Mouse (Mus musculus) myocyte (in vitro differentiated cells): ENCODE results near the gene Prss57. TPM values are rescaled to one million over a fixed set of nuclear protein-coding genes. Genes with fewer than 3 reads are reported as not detected.

Source experiments
- H3K27me3 ChIP-seq: one replicate; pipeline ENCODE4 v1.6.1; 2011; ENCODE audit not compliant: control insufficient read depth, insufficient read depth, insufficient read length
- H3K36me3 ChIP-seq: one replicate; pipeline ENCODE4 v1.6.1; 2011; ENCODE audit not compliant: control insufficient read depth, insufficient read depth
- H3K4me2 ChIP-seq: one replicate; pipeline ENCODE4 v1.6.1; 2011; ENCODE audit warnings: low read depth, control low read depth
- H3K4me3 ChIP-seq: one replicate; pipeline ENCODE4 v1.5.1; 2011; ENCODE audit warnings: mild to moderate bottlenecking, control low read depth, moderate library complexity
- H3K79me2 ChIP-seq: one replicate; pipeline ENCODE4 v1.6.1; 2011; ENCODE audit not compliant: control insufficient read depth, insufficient read depth
- H3ac ChIP-seq: one replicate; pipeline ENCODE4 v1.6.1; 2011; ENCODE audit not compliant: control insufficient read depth, insufficient read length
- CEBPB ChIP-seq: IDR thresholded peaks from 2 replicates; pipeline ENCODE4 v1.6.1; 2011; ENCODE audit warnings: mild to moderate bottlenecking, moderate library complexity; ENCODE audit not compliant: poor library complexity, insufficient read depth, severe bottlenecking
- E2F4 ChIP-seq: IDR thresholded peaks from one replicate; pipeline ENCODE4 v1.6.1; 2011; ENCODE audit warnings: mild to moderate bottlenecking, control low read depth, moderate library complexity; ENCODE audit not compliant: insufficient read depth
- MAX ChIP-seq: IDR thresholded peaks from one replicate; pipeline ENCODE4 v1.6.1; 2011; ENCODE audit warnings: low read depth, mild to moderate bottlenecking, control low read depth
- MYOD1 ChIP-seq, 3 experiments: IDR thresholded peaks; one replicate each; pipeline ENCODE4 v1.6.1; 2011; ENCODE audit warnings: control low read depth in 2 of 3, low read depth in 2 of 3, mild to moderate bottlenecking in 2 of 3, moderate library complexity in 1 of 3; ENCODE audit not compliant: insufficient read length in 2 of 3, control insufficient read depth in 1 of 3
- MYOG ChIP-seq, 3 experiments: IDR thresholded peaks; one replicate each; pipeline ENCODE4 v1.6.1; 2011; ENCODE audit warnings: control low read depth in 2 of 3, low read depth in 2 of 3, mild to moderate bottlenecking in 2 of 3; ENCODE audit not compliant: insufficient read length in 2 of 3, control insufficient read depth in 1 of 3, insufficient read depth in 1 of 3
- POLR2A ChIP-seq: IDR thresholded peaks from one replicate; pipeline ENCODE4 v1.6.1; 2011; ENCODE audit warnings: low read depth, mild to moderate bottlenecking, control low read depth, moderate library complexity; ENCODE audit not compliant: insufficient read length
- POLR2AphosphoS2 ChIP-seq: IDR thresholded peaks from one replicate; pipeline ENCODE4 v1.6.1; 2011; ENCODE audit warnings: low read depth, control low read depth; ENCODE audit not compliant: insufficient read length
- REST ChIP-seq: IDR thresholded peaks from one replicate; pipeline ENCODE4 v1.6.1; 2011; ENCODE audit warnings: mild to moderate bottlenecking, control low read depth, moderate library complexity; ENCODE audit not compliant: insufficient read depth, insufficient read length
- SRF ChIP-seq: IDR thresholded peaks from one replicate; pipeline ENCODE4 v1.6.1; 2011; ENCODE audit warnings: low read depth; ENCODE audit not compliant: control insufficient read depth, insufficient read length
- TCF12 ChIP-seq: IDR thresholded peaks from one replicate; pipeline ENCODE4 v1.6.1; 2011; ENCODE audit warnings: mild to moderate bottlenecking, control low read depth; ENCODE audit not compliant: poor library complexity, insufficient read depth, severe bottlenecking
- TCF3 ChIP-seq: IDR thresholded peaks from one replicate; pipeline ENCODE4 v1.6.1; 2011; ENCODE audit warnings: low read depth, control low read depth; ENCODE audit not compliant: insufficient read length
- USF1 ChIP-seq: IDR thresholded peaks from one replicate; pipeline ENCODE4 v1.6.1; 2011; ENCODE audit warnings: low read depth, mild to moderate bottlenecking, control low read depth, moderate library complexity
- polyA plus RNA-seq: library from polyadenylated mRNA; unstranded; fragments of >200 nt; fragmentation: generic; extraction: Trizol; gene quantifications from one replicate; pipeline ENCODE4 v1.2.1, GENCODE M21; 2012; ENCODE audit warnings: missing spikeins

Prss57 gene
- polyA plus RNA-seq, 1 experiment = 0.07 TPM

GRCm38 (mm10) chr10:79832786-79833181 lies 42.0 kb upstream of the Prss57 start:
- Histone ChIP-seq H3ac (no peak overlapping the region), H3K4me2 (no peak overlapping the region), H3K79me2 (no peaks in the 10 kb centered on the region), H3K36me3 (no peaks in the 10 kb centered on the region), H3K4me3 (no peak overlapping the region), H3K27me3 (peaks cover 10% of the 10 kb centered on the region)
- no peak for TF ChIP-seq E2F4
- no peak for TF ChIP-seq MAX
- TF ChIP-seq POLR2A = no peak
- TF ChIP-seq MYOD1 (IDR thresholded peaks at IDR 0.05; ENCODE audit: control insufficient read depth in 1 of 3, insufficient read length in 2 of 3, low read depth in 2 of 3) = no peak
- TF ChIP-seq TCF3 = no peak
- no peak for TF ChIP-seq MYOG (IDR thresholded peaks at IDR 0.05; ENCODE audit: control insufficient read depth in 1 of 3, insufficient read depth in 1 of 3, insufficient read length in 2 of 3, low read depth in 2 of 3)
- no peak for TF ChIP-seq REST
- TF ChIP-seq SRF = no peak
- no peak for TF ChIP-seq POLR2AphosphoS2
- no peak for TF ChIP-seq CEBPB
- no peak for TF ChIP-seq TCF12
- no peak for TF ChIP-seq USF1

- H3K4me3 ChIP-seq = no peak overlapping the region
- no peak overlapping the region for H3ac ChIP-seq
- H3K36me3 ChIP-seq = no peaks in the 10 kb centered on the region
- H3K79me2 ChIP-seq = no peaks in the 10 kb centered on the region
- H3K4me2 ChIP-seq = no peak overlapping the region
- peaks cover 10% of the 10 kb centered on the region for H3K27me3 ChIP-seq
- no peak for TF ChIP-seq POLR2A
- TF ChIP-seq USF1 = no peak
- no peak for TF ChIP-seq E2F4
- no peak for TF ChIP-seq SRF
- TF ChIP-seq MYOG (IDR thresholded peaks at IDR 0.05; ENCODE audit: control insufficient read depth in 1 of 3, insufficient read depth in 1 of 3, insufficient read length in 2 of 3, low read depth in 2 of 3) = no peak
- no peak for TF ChIP-seq CEBPB
- no peak for TF ChIP-seq TCF3
- TF ChIP-seq TCF12 = no peak
- no peak for TF ChIP-seq MYOD1 (IDR thresholded peaks at IDR 0.05; ENCODE audit: control insufficient read depth in 1 of 3, insufficient read length in 2 of 3, low read depth in 2 of 3)
- TF ChIP-seq POLR2AphosphoS2 = no peak
- TF ChIP-seq REST = no peak
- no peak for TF ChIP-seq MAX
Measured at GRCm38 (mm10) chr10:79832026-79832785, 41.4 kb upstream of the Prss57 start.

DNA sequence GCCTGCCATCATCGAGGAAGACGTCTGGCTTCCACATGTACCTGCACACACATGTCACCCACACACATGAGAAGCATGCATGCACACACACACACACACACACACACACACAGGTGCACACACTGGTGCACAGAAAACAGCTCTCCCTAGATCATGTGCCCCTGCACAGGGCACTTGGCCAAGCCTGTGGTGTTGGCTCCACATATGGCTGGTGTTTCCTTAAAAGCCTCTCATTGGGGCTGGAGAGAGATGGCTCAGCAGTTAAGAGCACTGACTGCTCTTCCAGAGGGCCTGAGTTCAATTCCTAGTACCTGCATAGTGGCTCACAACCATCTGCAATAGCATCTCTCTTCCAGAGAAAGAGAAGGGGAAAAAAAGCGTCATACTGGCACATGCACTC lies 40.8 kb upstream of the Prss57 start:
- Histone ChIP-seq H3K36me3 (no peaks in the 10 kb centered on the region), H3K79me2 (no peaks in the 10 kb centered on the region), H3K4me3 (no peak overlapping the region), H3K4me2 (no peak overlapping the region), H3ac (no peak overlapping the region), H3K27me3 (peaks cover 17% of the 10 kb centered on the region)
- TF ChIP-seq TCF3 = no peak
- TF ChIP-seq MAX = no peak
- TF ChIP-seq CEBPB = no peak
- peak in 1 of 3 experiments; percentile 7 for TF ChIP-seq MYOG (IDR thresholded peaks at IDR 0.05; ENCODE audit: control insufficient read depth in 1 of 3, insufficient read depth in 1 of 3, insufficient read length in 2 of 3, low read depth in 2 of 3)
- TF ChIP-seq E2F4 = no peak
- TF ChIP-seq MYOD1 (IDR thresholded peaks at IDR 0.05; ENCODE audit: control insufficient read depth in 1 of 3, insufficient read length in 2 of 3, low read depth in 2 of 3) = no peak
- TF ChIP-seq REST = no peak

GRCm38 (mm10) chr10:79824413-79824812 lies 33.7 kb upstream of the Prss57 start:
- H3K4me2 ChIP-seq = peak overlapping the region; percentile 74
- H3K79me2 ChIP-seq = no peaks in the 10 kb centered on the region
- no peak overlapping the region for H3K4me3 ChIP-seq
- H3K36me3 ChIP-seq = no peaks in the 10 kb centered on the region
- H3K27me3 ChIP-seq = peaks cover 20% of the 10 kb centered on the region
- H3ac ChIP-seq = no peak overlapping the region
- TF ChIP-seq MYOD1 (IDR thresholded peaks at IDR 0.05; ENCODE audit: control insufficient read depth in 1 of 3, insufficient read length in 2 of 3, low read depth in 2 of 3) (peak in 1 of 3 experiments; percentile 22), POLR2A (no peak)

- H3K36me3 ChIP-seq = no peaks in the 10 kb centered on the region
- no peaks in the 10 kb centered on the region for H3K79me2 ChIP-seq
- no peak overlapping the region for H3ac ChIP-seq
- H3K4me3 ChIP-seq = no peak overlapping the region
- TF ChIP-seq USF1 (no peak), TCF3 (no peak), E2F4 (no peak), MYOD1 (IDR thresholded peaks at IDR 0.05; ENCODE audit: control insufficient read depth in 1 of 3, insufficient read length in 2 of 3, low read depth in 2 of 3) (no peak), CEBPB (no peak), REST (no peak), POLR2AphosphoS2 (no peak)
- H3K27me3 ChIP-seq = peaks cover 11% of the 10 kb centered on the region
- no peak overlapping the region for H3K4me2 ChIP-seq
Measured at GRCm38 (mm10) chr10:79823011-79823410, 32.2 kb upstream of the Prss57 start.
